Mouse (Mus musculus) gastrocnemius, postnatal 10 days (tissue): ENCODE measurements at regions not wholly inside any gene's neighbourhood (a gene's known extent, or its start where the extent isn't known, plus 50 kb on each side); places are given as distances from the start of the nearest gene placed in this dataset.

ENCODE experiments used
- DNase-seq: peaks from one replicate; pipeline ENCODE4 v3.0.0; 2021; ENCODE audit warnings: mixed read lengths

GRCm38 (mm10) chr1:13424524-13424923 is 2010.6 kb downstream of the A830018L16Rik start:
- DNase-seq = no peak

GRCm38 (mm10) chr1:13425601-13426327 is 2011.9 kb downstream of the A830018L16Rik start:
- DNase-seq = no peak

- DNase-seq = peak; percentile 63
These were observed 2012.6 kb downstream of the A830018L16Rik start for GRCm38 (mm10) chr1:13426328-13427067.

GRCm38 (mm10) chr1:13427068-13427434 is 2013.1 kb downstream of the A830018L16Rik start:
- DNase-seq = no peak

GRCm38 (mm10) chr1:13427501-13428207 is 2013.7 kb downstream of the A830018L16Rik start:
- no peak for DNase-seq

GRCm38 (mm10) chr1:13437747-13438394 is 2024.0 kb downstream of the A830018L16Rik start:
- DNase-seq = no peak

GRCm38 (mm10) chr1:13442366-13442765 is 2028.5 kb downstream of the A830018L16Rik start:
- no peak for DNase-seq

GRCm38 (mm10) chr1:13454534-13454933 is 2040.6 kb downstream of the A830018L16Rik start:
- no peak for DNase-seq

- DNase-seq = no peak
These were observed 2041.7 kb downstream of the A830018L16Rik start for GRCm38 (mm10) chr1:13455572-13455971.

GRCm38 (mm10) chr1:13464311-13464710 is 2050.4 kb downstream of the A830018L16Rik start:
- no peak for DNase-seq

- DNase-seq = no peak
These were observed 2053.3 kb downstream of the A830018L16Rik start for GRCm38 (mm10) chr1:13467174-13467573.

GRCm38 (mm10) chr1:13467886-13468630 is 2054.2 kb downstream of the A830018L16Rik start:
- no peak for DNase-seq

- no peak for DNase-seq
These were observed 2081.0 kb downstream of the A830018L16Rik start for GRCm38 (mm10) chr1:13494727-13495404.

GRCm38 (mm10) chr1:13496386-13496785 is 2082.5 kb downstream of the A830018L16Rik start:
- DNase-seq = no peak

GRCm38 (mm10) chr1:13500456-13500855 is 2086.6 kb downstream of the A830018L16Rik start:
- DNase-seq = peak; percentile 46

GRCm38 (mm10) chr1:13501938-13502337 is 2088.0 kb downstream of the A830018L16Rik start:
- no peak for DNase-seq

- no peak for DNase-seq
These were observed 2099.9 kb downstream of the A830018L16Rik start for GRCm38 (mm10) chr1:13513761-13514160.
